Mouse (Mus musculus) spleen, adult 2 months (tissue): ENCODE measurements around the gene Rela. TPM values are rescaled to one million over a fixed set of nuclear protein-coding genes. Genes with fewer than 3 reads are reported as not detected.
A peak's percentile ranks its signal among the peaks of the same experiment; 100 is the strongest.

Experiments
- DNase-seq, 2 experiments: peaks; one replicate each; pipeline versions ENCODE4 v3.0.0 to v3.0.0-alpha.2; 2012 to 2021; ENCODE audit warnings: low spot score in 2 of 2, low read depth in 1 of 2
- H3K27ac ChIP-seq: fragments of 200-500 bp; 2 replicates; pipeline ENCODE4 v1.5.1; 2012; ENCODE audit warnings: low read length, inconsistent platforms; ENCODE audit not compliant: insufficient read depth
- H3K27me3 ChIP-seq: fragments of 200-500 bp; 2 replicates; pipeline ENCODE4 v1.6.1; 2012; ENCODE audit warnings: mild to moderate bottlenecking, moderate library complexity, low read length, inconsistent platforms; ENCODE audit not compliant: control insufficient read depth, insufficient read depth
- H3K36me3 ChIP-seq: fragments of 200-500 bp; 2 replicates; pipeline ENCODE4 v1.6.1; 2012; ENCODE audit warnings: mild to moderate bottlenecking, low read length, inconsistent platforms; ENCODE audit not compliant: control insufficient read depth, insufficient read depth
- H3K4me1 ChIP-seq: fragments of 200-500 bp; 2 replicates; pipeline ENCODE4 v1.6.1; 2011; ENCODE audit warnings: inconsistent platforms; ENCODE audit not compliant: control insufficient read depth, insufficient read depth, insufficient read length
- H3K4me3 ChIP-seq: fragments of 200-500 bp; 2 replicates; pipeline ENCODE4 v1.5.1; 2011; ENCODE audit warnings: mild to moderate bottlenecking, inconsistent platforms; ENCODE audit not compliant: insufficient read depth, insufficient read length; ENCODE audit errors: extremely low read depth
- CTCF ChIP-seq: fragments of 200-500 bp; IDR thresholded peaks from 2 replicates; pipeline ENCODE4 v1.5.1; 2011; ENCODE audit warnings: mild to moderate bottlenecking, inconsistent platforms; ENCODE audit not compliant: insufficient read depth, insufficient read length, insufficient replicate concordance; ENCODE audit errors: extremely low read depth
- POLR2A ChIP-seq: fragments of 200-500 bp; IDR thresholded peaks from 2 replicates; pipeline ENCODE4 v1.6.1; 2011; ENCODE audit warnings: low read depth, low read length, inconsistent platforms
- WGBS: fragments of 180-500 bp; shearing (Covaris S2); methylation state at CpG from one replicate; pipeline ENCODE4 v1.1.7; 2018; 5-methylcytosine and 5-hydroxymethylcytosine counted together
- polyA plus RNA-seq: library from polyadenylated mRNA; depleted of rRNA; stranded (reverse); fragments of >200 nt; gene quantifications from 2 replicates; pipeline ENCODE4 v1.2.3, GENCODE M21; 2012; rRNA removed

Rela gene
- 87.1 and 110 TPM in 2 replicates for polyA plus RNA-seq

DNA sequence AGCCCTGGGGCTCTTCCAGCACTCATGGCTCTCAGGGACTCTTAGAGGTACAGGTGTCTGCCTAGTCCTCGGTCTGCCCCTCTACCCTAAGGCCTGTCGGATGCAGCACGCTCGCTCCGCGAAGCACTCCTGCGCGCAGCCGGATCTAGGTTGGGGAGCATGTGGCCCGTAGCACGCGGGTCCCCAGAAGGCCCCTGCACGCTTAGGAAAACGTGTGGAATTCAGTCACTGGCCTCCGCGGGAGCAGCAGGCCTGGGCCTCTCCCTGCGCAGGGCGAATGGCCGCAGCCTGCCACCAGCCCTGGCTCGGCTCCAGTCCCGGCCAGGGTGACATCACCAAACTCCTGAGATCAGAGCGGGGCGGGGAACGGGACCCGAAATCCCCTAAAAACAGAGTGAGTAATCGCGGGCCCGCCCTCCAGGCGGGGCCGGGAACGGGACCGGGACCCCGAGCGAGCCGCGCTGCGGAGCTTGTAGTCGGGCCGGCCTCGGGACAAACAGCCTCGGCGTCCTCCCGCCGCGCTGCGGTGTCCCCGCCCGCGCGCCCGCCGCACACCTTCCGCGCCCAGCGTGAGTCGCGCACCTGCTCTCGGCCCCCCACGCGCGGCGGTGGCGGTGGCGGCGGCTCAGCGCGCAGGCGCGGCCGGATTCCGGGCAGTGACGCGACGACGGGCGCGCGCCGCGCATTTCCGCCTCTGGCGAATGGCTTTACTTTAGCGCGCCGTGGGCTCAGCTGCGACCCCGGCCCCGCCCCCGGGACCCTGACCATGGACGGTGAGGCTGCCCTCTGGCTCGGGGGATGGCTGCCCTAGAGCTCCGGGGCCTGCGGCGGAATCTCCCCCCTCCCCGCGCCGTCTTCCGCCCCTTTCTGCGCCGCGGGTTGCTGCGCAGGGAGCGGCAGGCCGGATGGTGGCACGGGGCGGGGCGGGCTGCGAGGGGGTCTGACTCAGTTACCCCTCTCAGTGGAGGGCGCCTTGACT, at the start of gene Rela:
Gene Rela (plus strand): TSS at position 415 of the 979 bp plus-strand sequence.
- Histone ChIP-seq H3K4me3 (peak within 1 kb of the TSS; percentile 95), H3K4me1 (peaks cover 8% of the 10 kb centered on the region; the same call in 1 of the 2 replicates), H3K27me3 (no peaks in the 10 kb centered on the region), H3K27ac (peak within 1 kb of the TSS; percentile 99), H3K36me3 (peaks cover 29% of the 10 kb centered on the region)
- peak; percentile 67 to 84 for DNase-seq
- under 1% methylated on average over 99 of the region's 109 CpGs for WGBS
- TF ChIP-seq CTCF: no peak
- TF ChIP-seq POLR2A: peak; percentile 59

DNA sequence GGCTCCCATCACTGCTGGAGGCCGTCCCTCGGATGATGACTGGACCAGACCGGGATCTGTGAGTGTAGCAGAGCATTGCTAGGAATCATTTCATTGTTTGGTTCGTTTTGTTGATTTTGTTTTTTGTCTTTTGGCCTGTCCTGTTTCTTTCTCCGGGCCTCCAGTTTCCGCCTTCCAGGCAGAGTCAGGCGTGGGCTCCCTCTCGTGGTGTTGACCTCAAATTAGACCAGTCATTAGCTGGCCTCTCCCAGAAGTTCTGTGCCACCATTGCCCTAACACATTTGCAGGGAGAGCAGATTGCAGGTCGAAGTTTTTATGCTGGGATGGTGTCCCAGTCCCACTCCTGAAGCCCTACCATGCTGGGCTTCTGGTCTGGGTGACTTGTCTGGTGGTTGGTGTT, 48.1 kb upstream of the Rela start:
- Histone ChIP-seq H3K4me1 (no peaks in the 10 kb centered on the region), H3K27me3 (no peaks in the 10 kb centered on the region), H3K4me3 (no peak overlapping the region), H3K36me3 (no peaks in the 10 kb centered on the region), H3K27ac (no peak overlapping the region)
- TF ChIP-seq POLR2A (no peak), CTCF (no peak)
- DNase-seq: no peak
- WGBS: 77% methylated on average over 9 of the region's 9 CpGs

DNA sequence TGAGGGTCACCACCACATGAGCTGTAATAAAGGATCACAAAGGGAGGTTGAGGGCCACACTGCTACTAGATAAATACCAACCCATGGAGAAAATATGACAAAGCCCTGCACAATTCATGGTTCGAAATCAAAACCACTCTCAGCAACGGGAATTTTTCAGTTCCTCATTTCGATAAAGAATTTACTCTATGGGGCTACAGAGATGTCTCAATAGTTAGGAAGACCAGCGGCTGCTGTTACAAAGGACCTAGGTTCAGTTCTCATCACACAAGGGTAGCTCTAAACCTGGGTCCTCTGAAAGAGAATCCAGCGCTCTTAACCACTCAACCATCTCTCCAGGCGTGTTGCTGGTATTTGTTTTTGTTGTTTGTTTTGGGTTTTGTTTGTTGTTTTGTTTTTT, 45.4 kb upstream of the Rela start:
- no peaks in the 10 kb centered on the region for H3K4me1 ChIP-seq
- H3K27me3 ChIP-seq: no peaks in the 10 kb centered on the region

DNA sequence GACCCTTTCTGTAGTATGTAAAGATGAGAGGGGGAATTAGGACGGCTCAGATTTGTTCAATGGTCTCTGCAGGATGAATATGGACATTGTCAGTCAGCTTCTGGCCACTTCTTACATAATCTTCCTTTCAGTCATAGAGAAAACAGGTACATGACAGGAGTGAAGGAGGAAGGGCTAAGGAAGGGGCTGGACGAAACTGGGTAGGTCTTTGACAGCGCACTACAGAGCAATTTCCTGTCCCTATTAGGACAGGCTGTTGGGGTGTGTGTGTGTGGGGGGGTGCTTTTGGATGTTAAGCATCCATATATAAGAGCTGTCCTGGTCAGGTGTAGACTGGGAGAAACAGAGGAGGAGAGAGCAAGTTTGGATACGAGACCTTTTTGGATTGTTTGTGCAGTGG, 38.1 kb upstream of the Rela start:
- no peaks in the 10 kb centered on the region for H3K27me3 ChIP-seq
- peaks cover 6% of the 10 kb centered on the region for H3K4me1 ChIP-seq
- H3K4me3 ChIP-seq: no peak overlapping the region
- WGBS: 84% methylated on average over 4 of the region's 4 CpGs
- no peak for DNase-seq
- peaks cover 6% of the 10 kb centered on the region for H3K36me3 ChIP-seq
- H3K27ac ChIP-seq: no peak overlapping the region
- TF ChIP-seq POLR2A (no peak), CTCF (no peak)

More for the DNA sequence above, 45.4 kb upstream of the Rela start:
- WGBS: 39% methylated on average over 6 of the region's 6 CpGs
- no peak overlapping the region for H3K27ac ChIP-seq
- no peak overlapping the region for H3K4me3 ChIP-seq
- no peak for DNase-seq
- no peaks in the 10 kb centered on the region for H3K36me3 ChIP-seq
- no peak for TF ChIP-seq POLR2A
- no peak for TF ChIP-seq CTCF

DNA sequence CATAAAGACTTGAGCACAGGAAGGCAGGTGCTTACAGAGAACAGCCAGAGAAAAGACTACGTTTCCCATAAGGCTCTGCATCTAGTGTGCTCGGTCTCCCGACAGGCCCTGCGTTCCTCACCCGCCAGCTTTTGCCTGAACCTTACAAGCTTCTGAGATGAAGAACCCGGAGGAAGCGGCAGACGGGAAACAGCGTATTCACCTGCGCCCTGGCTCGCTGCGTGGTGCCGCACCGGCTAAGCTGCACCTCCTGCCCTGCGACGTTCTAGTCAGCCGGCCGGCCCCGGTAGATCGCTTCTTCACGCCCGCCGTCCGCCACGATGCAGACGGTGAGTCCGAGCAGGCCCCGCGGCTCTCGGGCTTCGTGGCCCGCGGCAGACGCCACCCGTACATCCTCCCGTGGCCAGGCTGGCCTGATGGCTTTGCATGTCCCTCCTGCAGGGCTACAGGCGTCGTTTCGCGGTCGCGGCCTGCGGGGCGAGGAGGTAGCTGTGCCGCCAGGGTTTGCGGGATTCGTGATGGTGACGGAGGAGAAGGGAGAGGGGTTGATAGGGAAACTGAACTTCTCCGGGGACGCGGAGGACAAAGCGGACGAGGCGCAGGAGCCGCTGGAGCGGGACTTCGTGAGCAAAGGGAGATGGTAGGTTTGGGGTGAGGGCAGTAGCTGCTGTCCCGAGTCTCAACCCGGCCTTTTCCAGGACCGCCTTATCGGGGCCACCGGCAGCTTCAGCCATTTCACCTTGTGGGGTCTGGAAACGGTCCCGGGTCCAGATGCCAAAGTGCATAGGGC, 35.3 kb upstream of the Rela start, which contains the start of gene Rnaseh2c:
Gene Rnaseh2c (plus strand): TSS at position 122 of the 790 bp plus-strand sequence.
- Histone ChIP-seq H3K27ac (peak within 1 kb of the TSS; percentile 81), H3K4me1 (peaks cover 6% of the 10 kb centered on the region), H3K36me3 (peaks cover 20% of the 10 kb centered on the region), H3K27me3 (no peaks in the 10 kb centered on the region), H3K4me3 (peak within 1 kb of the TSS; percentile 88)
- TF ChIP-seq CTCF (no peak), POLR2A (peak; percentile 60)
- 1% methylated on average over 64 of the region's 64 CpGs for WGBS
- DNase-seq: peak; percentile 66 to 83

DNA sequence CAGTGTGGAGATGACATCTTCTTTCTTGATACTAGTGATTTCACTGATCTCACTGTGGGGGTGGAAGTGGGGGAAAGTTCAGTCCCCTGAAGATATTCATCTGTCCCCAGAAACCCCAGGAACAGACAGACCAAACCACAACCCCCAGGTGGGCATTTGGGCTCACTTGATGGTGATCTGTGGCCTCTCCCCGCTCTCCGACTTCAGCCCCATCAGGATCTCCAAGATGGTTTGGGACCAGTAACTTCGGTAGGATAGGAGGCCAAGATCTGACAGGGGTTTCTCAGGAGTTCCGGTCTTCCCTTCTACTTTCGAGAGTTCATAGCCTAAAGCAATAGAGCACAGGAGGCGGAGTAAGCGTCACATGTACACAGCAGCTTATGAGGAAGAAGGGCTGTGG, 33.6 kb upstream of the Rela start:
- peaks cover 7% of the 10 kb centered on the region for H3K4me1 ChIP-seq
- peaks cover 27% of the 10 kb centered on the region for H3K36me3 ChIP-seq
- no peaks in the 10 kb centered on the region for H3K27me3 ChIP-seq
- H3K4me3 ChIP-seq: no peak overlapping the region
- DNase-seq: no peak
- H3K27ac ChIP-seq: no peak overlapping the region
- WGBS: 89% methylated on average over 7 of the region's 7 CpGs
- TF ChIP-seq POLR2A (no peak), CTCF (no peak)
